Mouse (Mus musculus) gonadal fat pad, adult 2 months (tissue): ENCODE results near the gene Sass6. TPM values are rescaled to one million over a fixed set of nuclear protein-coding genes. Genes with fewer than 3 reads are reported as not detected.
"Not testable (repeated sequence)": the region's sequence is repeated elsewhere in the genome, so short reads cannot be mapped to it uniquely, and the experiment has no call there.

Source experiments
- DNase-seq: peaks from one replicate; pipeline ENCODE4 v3.0.0-alpha.2; 2012; ENCODE audit warnings: low read depth
- polyA plus RNA-seq: library from polyadenylated mRNA; depleted of rRNA; stranded (reverse); fragments of >200 nt; gene quantifications from 2 replicates; pipeline ENCODE4 v1.2.3, GENCODE M21; 2012; rRNA removed

The Sass6 gene
- polyA plus RNA-seq: 0.90 and 1.1 TPM in 2 replicates

- peak; percentile 79 for DNase-seq
These were observed at the start of gene Sass6 for GRCm38 (mm10) chr3:116594728-116595602. Sass6 (plus strand) TSS chr3:116594982.

- DNase-seq: no peak
These were observed 47.4 kb upstream of the Sass6 start for GRCm38 (mm10) chr3:116547430-116547829.

GRCm38 (mm10) chr3:116551362-116551761 lies 43.4 kb upstream of the Sass6 start:
- DNase-seq: no peak

- DNase-seq: not testable (repeated sequence)
These were observed 33.5 kb upstream of the Sass6 start for GRCm38 (mm10) chr3:116561315-116561714.

- DNase-seq: no peak
These were observed 32.2 kb upstream of the Sass6 start, which contains the start of gene Lrrc39 for GRCm38 (mm10) chr3:116562408-116563094. Lrrc39 (plus strand) TSS chr3:116562973.

- no peak for DNase-seq
These were observed 31.7 kb upstream of the Sass6 start for GRCm38 (mm10) chr3:116563095-116563492.

GRCm38 (mm10) chr3:116570628-116571027 lies 24.2 kb upstream of the Sass6 start:
- no peak for DNase-seq

GRCm38 (mm10) chr3:116577286-116577685 lies 17.5 kb upstream of the Sass6 start:
- no peak for DNase-seq

- no peak for DNase-seq
These were observed 12.6 kb upstream of the Sass6 start for GRCm38 (mm10) chr3:116582201-116582600.

GRCm38 (mm10) chr3:116594076-116594727 lies 580 bp upstream of the Sass6 start:
- DNase-seq: no peak

GRCm38 (mm10) chr3:116595603-116595991 lies 815 bp downstream of the Sass6 start:
- DNase-seq: no peak

- DNase-seq: no peak
These were observed 4.9 kb downstream of the Sass6 start for GRCm38 (mm10) chr3:116599705-116600104.

GRCm38 (mm10) chr3:116601005-116601404 lies 6.2 kb downstream of the Sass6 start:
- DNase-seq: no peak

GRCm38 (mm10) chr3:116601781-116602180 lies 7.0 kb downstream of the Sass6 start:
- no peak for DNase-seq

- no peak for DNase-seq
These were observed 9.8 kb downstream of the Sass6 start for GRCm38 (mm10) chr3:116604570-116604969.

- no peak for DNase-seq
These were observed 19.6 kb downstream of the Sass6 start, which contains the start of gene Trmt13 for GRCm38 (mm10) chr3:116614295-116614892. Trmt13 (minus strand) TSS chr3:116614587.

GRCm38 (mm10) chr3:116615318-116616068 lies 20.7 kb downstream of the Sass6 start:
- no peak for DNase-seq

GRCm38 (mm10) chr3:116618855-116619254 lies 24.1 kb downstream of the Sass6 start:
- DNase-seq: no peak

- no peak for DNase-seq
These were observed 26.0 kb downstream of the Sass6 start for GRCm38 (mm10) chr3:116620636-116621370.

GRCm38 (mm10) chr3:116622641-116623040 lies 27.9 kb downstream of the Sass6 start:
- DNase-seq: no peak
